Mouse (Mus musculus) central nervous system, embryonic 11.5 days (tissue): Measurements from ENCODE around the gene Pagr1a. TPM values are rescaled to one million over a fixed set of nuclear protein-coding genes. Genes with fewer than 3 reads are reported as not detected.

Experiments used
- polyA plus RNA-seq: library from polyadenylated mRNA; depleted of rRNA; stranded (reverse); fragments of >200 nt; gene quantifications from 2 replicates; pipeline ENCODE4 v1.2.3, GENCODE M21; 2012; rRNA removed

The Pagr1a gene
- polyA plus RNA-seq, result 5.7 and 15.9 TPM in 2 replicates

GRCm38 (mm10) chr7:127016971-127017949 is at the start of gene Pagr1a:
Gene Pagr1a, minus strand, starts transcription at chr7:127017352.

GRCm38 (mm10) chr7:127041851-127042672 is 24.9 kb upstream of the Pagr1a start, which contains the start of gene Kif22:
Gene Kif22, minus strand, starts transcription at chr7:127042471.

GRCm38 (mm10) chr7:127026984-127027726 is 10.0 kb upstream of the Pagr1a start, which contains the start of gene Maz:
Gene Maz, minus strand, starts transcription at chr7:127027037.

GRCm38 (mm10) chr7:127020901-127021562 is 3.9 kb upstream of the Pagr1a start, which contains the start of the genes Gm42742 and Prrt2:
Gene Gm42742, minus strand, starts transcription at chr7:127021097.
Gene Prrt2, minus strand, starts transcription at chr7:127021211.

GRCm38 (mm10) chr7:127016481-127016485 is 869 bp downstream of the Pagr1a start, which contains the start of gene Pagr1b:
Gene Pagr1b, minus strand, starts transcription at chr7:127016484.

GRCm38 (mm10) chr7:127014320-127014719 is 2.8 kb downstream of the Pagr1a start, which contains the start of gene Mvp:
Gene Mvp, minus strand, starts transcription at chr7:127014621.

GRCm38 (mm10) chr7:126975950-126976866 is 40.9 kb downstream of the Pagr1a start, which contains the start of gene Cdiptos:
Gene Cdiptos, minus strand, starts transcription at chr7:126976098.

GRCm38 (mm10) chr7:126975893-126975949 is 41.4 kb downstream of the Pagr1a start, which contains the start of gene Cdipt:
Gene Cdipt, plus strand, starts transcription at chr7:126975914.

Other genes starting within 250 kb of the Pagr1a start
- gene Ypel3, start 240.4 kb downstream of the Pagr1a start, polyA plus RNA-seq, result 80.9 and 93.6 TPM in 2 replicates
- gene Tbx6, start 235.9 kb downstream of the Pagr1a start, polyA plus RNA-seq, result 1.1 and 1.5 TPM in 2 replicates
- gene Ppp4c, start 224.9 kb downstream of the Pagr1a start, polyA plus RNA-seq, result 268 and 290 TPM in 2 replicates
- 23.7 and 32.0 TPM in 2 replicates for gene Fam57b, start 219.7 kb downstream of the Pagr1a start, polyA plus RNA-seq
- not detected in 2 replicates for gene 4930451I11Rik, start 185.7 kb downstream of the Pagr1a start, polyA plus RNA-seq
- 4.1 and 5.6 TPM in 2 replicates for gene Doc2a, start 169.9 kb downstream of the Pagr1a start, polyA plus RNA-seq
- 186 and 304 TPM in 2 replicates for gene Hirip3, start 155.4 kb downstream of the Pagr1a start, polyA plus RNA-seq
- gene Ino80e, start 155.0 kb downstream of the Pagr1a start, polyA plus RNA-seq, result 63.3 and 64.6 TPM in 2 replicates
- 102 and 154 TPM in 2 replicates for gene Taok2, start 132.6 kb downstream of the Pagr1a start, polyA plus RNA-seq
- 23.2 and 23.4 TPM in 2 replicates for gene Tmem219, start 94.4 kb downstream of the Pagr1a start, polyA plus RNA-seq
- 26.0 and 28.2 TPM in 2 replicates for gene Kctd13, start 88.5 kb downstream of the Pagr1a start, polyA plus RNA-seq
- 2.8 and 7.1 TPM in 2 replicates for gene Asphd1, start 67.8 kb downstream of the Pagr1a start, polyA plus RNA-seq
- 14.5 and 15.0 TPM in 2 replicates for gene Sez6l2, start 66.8 kb downstream of the Pagr1a start, polyA plus RNA-seq
- 72.5 and 93.7 TPM in 2 replicates for gene Cdipt, start 41.4 kb downstream of the Pagr1a start, polyA plus RNA-seq
- gene Cdiptos, start 41.3 kb downstream of the Pagr1a start, polyA plus RNA-seq, result 0.78 and 0.83 TPM in 2 replicates
- 4.1 and 6.1 TPM in 2 replicates for gene Mvp, start 2.7 kb downstream of the Pagr1a start, polyA plus RNA-seq
- gene Pagr1b, start 868 bp downstream of the Pagr1a start, polyA plus RNA-seq, result 0.20 and 0.56 TPM in 2 replicates
- gene Gm42742, start 3.7 kb upstream of the Pagr1a start, polyA plus RNA-seq, result 97.7 and 244 TPM in 2 replicates
- 4.3 and 19.0 TPM in 2 replicates for gene Prrt2, start 3.9 kb upstream of the Pagr1a start, polyA plus RNA-seq
- 298 and 328 TPM in 2 replicates for gene Maz, start 9.7 kb upstream of the Pagr1a start, polyA plus RNA-seq
- gene Kif22, start 25.1 kb upstream of the Pagr1a start, polyA plus RNA-seq, result 99.9 and 158 TPM in 2 replicates
- gene Zg16, start 70.0 kb upstream of the Pagr1a start, polyA plus RNA-seq, result 0.22 TPM in 1 of 2 replicates, not detected in the other
- 1.0 and 1.3 TPM in 2 replicates for gene AI467606, start 74.0 kb upstream of the Pagr1a start, polyA plus RNA-seq
- gene Qprt, start 104.9 kb upstream of the Pagr1a start, polyA plus RNA-seq, result 4.3 and 7.2 TPM in 2 replicates
- gene Spn, start 120.5 kb upstream of the Pagr1a start, polyA plus RNA-seq, result 0.93 and 1.4 TPM in 2 replicates
- 152 and 184 TPM in 2 replicates for gene Cd2bp2, start 178.7 kb upstream of the Pagr1a start, polyA plus RNA-seq
- 50.6 and 52.5 TPM in 2 replicates for gene Tbc1d10b, start 191.1 kb upstream of the Pagr1a start, polyA plus RNA-seq
- 12.1 and 97.1 TPM in 2 replicates for gene Mylpf, start 191.5 kb upstream of the Pagr1a start, polyA plus RNA-seq
- 33.8 and 38.9 TPM in 2 replicates for gene Zfp553, start 215.7 kb upstream of the Pagr1a start, polyA plus RNA-seq
- 35.5 and 61.6 TPM in 2 replicates for gene Sept1, start 215.8 kb upstream of the Pagr1a start, polyA plus RNA-seq
- 66.0 and 76.1 TPM in 2 replicates for gene Zfp771, start 226.9 kb upstream of the Pagr1a start, polyA plus RNA-seq
- gene Dctpp1, start 243.4 kb upstream of the Pagr1a start, polyA plus RNA-seq, result 125 and 147 TPM in 2 replicates